Mouse (Mus musculus) ZHBTc4 (cell line): ENCODE results near the gene Neurod6.

ENCODE experiments used
- DNase-seq: peaks from one replicate; pipeline ENCODE4 v3.0.0-alpha.2; 2011; ENCODE audit warnings: low read depth, low spot score

Gene Neurod6

DNA sequence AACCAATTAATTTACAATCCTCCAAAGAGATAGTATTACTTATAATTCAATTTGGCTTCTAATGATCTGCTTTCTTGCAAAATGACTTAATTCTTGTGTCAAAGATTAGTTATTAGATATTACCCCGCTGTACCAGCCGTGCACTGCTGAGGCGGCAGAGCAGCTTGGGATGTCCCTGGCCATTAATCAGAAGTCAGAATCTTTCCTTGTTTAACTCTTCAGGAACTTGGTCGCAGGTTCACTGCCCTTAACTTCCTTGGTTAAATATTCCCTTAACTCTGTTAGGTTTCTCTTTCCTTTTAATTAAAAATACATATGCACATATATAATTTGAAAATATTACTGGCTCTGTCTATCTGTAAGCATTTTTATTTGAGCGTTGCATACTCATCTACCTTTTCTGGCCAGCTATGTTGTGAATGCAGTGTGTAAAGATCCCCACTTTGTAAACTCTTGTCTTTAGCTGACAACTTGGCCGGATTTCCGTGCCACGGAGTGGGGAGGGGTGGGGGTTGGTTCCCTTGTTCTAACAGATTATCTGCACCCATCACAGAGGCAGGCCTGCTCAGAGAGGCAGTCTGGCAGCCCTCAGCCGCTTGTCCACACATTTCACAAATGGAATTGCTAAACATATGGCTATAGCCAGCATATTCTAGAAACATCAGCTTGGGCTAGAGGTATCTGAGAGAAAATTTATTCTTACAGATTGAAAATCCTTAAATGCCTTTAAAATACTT, 34.1 kb downstream of the Neurod6 start:
- DNase-seq: no peak

DNA sequence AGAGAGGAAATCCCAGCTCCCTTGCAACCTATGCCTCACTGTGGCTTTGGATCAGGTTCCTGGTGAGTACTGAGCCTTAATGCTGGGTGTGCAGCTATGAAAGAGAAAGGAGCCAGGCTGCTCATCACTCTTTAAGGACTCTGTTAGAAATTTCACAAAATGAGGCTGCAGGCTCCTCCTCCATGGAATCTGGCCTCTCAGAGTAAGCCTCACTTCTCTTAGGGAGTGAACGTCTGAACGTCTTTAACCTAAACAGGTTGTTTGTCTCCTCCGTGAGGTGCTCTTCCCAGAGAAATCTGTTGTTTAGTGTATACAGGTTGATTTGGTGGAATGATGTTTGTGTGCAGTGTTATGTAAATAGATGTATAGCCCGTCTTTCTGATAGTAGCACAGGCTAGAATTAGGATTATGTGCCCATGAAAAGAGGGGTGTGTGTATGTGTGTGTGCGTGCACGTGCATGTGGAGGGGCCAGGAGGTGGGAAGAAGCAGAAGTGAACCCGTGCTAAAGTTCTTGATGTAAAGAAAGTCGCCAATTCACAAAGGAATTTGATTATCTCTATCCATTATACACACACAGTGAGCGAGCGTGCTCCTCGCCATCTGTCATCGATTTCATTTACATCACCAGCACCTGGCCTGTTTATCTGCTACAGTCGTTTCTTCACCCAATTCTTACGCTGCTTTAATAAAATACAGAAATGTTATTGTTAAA, 34.8 kb downstream of the Neurod6 start:
- DNase-seq: no peak

DNA sequence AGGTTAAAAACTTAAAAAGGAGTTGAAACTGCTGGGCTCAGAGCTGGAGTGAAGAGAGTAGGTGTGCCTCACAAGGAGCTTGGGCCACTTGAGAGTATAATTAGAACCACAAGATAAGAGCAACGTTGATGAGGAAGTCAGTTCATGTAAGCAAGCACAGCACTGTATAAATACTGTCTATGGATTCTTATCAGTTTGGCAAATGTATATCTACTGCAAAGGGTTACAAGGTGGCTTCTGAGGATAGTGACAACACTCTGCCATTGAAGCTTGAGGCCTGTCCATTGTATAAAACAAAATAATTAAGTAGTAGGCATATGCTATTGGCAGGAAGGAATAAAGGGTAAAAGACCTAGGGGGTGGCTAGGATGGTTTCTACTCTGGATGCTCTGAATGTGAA, 46.4 kb downstream of the Neurod6 start:
- no peak for DNase-seq
